ENCODE assay signal across 8 mouse cellular contexts in the genomic region with DNA sequence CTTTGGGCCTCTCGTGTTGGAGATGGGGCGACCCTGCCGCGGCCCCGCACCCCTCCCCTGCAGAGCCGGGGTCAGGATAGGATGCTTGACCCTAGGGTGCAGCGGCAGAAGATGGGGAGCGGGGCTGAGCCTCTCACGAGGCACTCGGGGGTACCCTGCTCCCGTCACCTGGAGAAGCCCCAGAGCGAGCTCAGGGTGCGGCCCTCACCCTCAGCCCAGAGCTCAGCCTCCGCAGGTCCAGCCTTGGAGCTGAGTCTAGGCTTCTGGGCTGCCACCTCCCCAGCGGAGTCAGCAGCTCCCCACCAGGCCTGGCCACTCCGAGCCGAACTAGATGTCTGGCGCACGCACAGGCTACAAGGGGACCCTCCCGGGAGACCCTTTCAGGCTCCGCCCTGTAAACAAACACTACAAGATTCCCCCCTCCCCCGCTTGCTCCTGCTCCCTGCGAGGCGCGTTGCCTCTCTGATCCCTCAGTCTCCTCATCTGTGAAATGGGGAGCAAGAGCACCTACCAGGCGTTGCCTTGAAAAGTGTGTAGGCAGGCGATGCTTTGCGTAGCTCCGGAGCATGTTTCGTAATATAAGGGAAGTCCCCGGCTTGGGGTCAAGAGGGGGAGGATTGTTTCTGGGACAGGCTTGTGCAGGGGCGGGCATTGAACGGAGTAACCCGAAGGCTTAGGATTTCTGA. TPM values are rescaled to one million over a fixed set of nuclear protein-coding genes. Genes with fewer than 3 reads are reported as not detected.
A peak's percentile ranks its signal among the peaks of the same experiment; 100 is the strongest.
DNase-seq lines count a peak whose midpoint lies in the region; ATAC-seq and TF ChIP-seq lines count a peak whose summit lies in the region.

No protein-coding gene starts in this region.

- peaks cover 7% of the 10 kb centered on the region; the same call in 1 of the 2 replicates for H3K4me1 ChIP-seq in brown adipose tissue, adult 24 weeks (ENCODE audit: control insufficient read depth, insufficient read depth, insufficient read length, low read length)
- H3K4me1 ChIP-seq in forebrain, embryonic 13.5 days: peaks cover 22% of the 10 kb centered on the region
- peaks cover 28% of the 10 kb centered on the region for H3K4me1 ChIP-seq in hindbrain, embryonic 15.5 days (replicated peaks)
- H3K4me1 ChIP-seq in lung, embryonic 14.5 days (ENCODE audit: insufficient read depth): 0 out of 2 replicates have a peak, but pooled peaks cover 9% of the 10 kb centered on the region
- peaks cover 39% of the 10 kb centered on the region for H3K4me1 ChIP-seq in neural tube, embryonic 13.5 days (replicated peaks)

- H3K4me2 ChIP-seq in forebrain, embryonic 13.5 days: peak overlapping the region; percentile 83
- peak overlapping the region; percentile 85 for H3K4me2 ChIP-seq in hindbrain, embryonic 15.5 days
- H3K4me2 ChIP-seq in lung, embryonic 14.5 days: peak overlapping the region; percentile 89
- H3K4me2 ChIP-seq in neural tube, embryonic 13.5 days: peak overlapping the region; percentile 90

- H3K27ac ChIP-seq in brown adipose tissue, adult 24 weeks (replicated peaks; ENCODE audit: low read depth, low read length): peak overlapping the region; percentile 43
- no peak overlapping the region for H3K27ac ChIP-seq in forebrain, embryonic 13.5 days
- no peak overlapping the region for H3K27ac ChIP-seq in hindbrain, embryonic 15.5 days (replicated peaks)
- H3K27ac ChIP-seq in lung, embryonic 14.5 days (ENCODE audit: low read depth): peak overlapping the region; percentile 49; the same call in 1 of the 2 replicates
- H3K27ac ChIP-seq in neural tube, embryonic 13.5 days (replicated peaks): 0 out of 2 replicates have a peak overlapping the region, but pooled peaks have one; percentile 18

- 6% methylated on average over 34 of the region's 34 CpGs for WGBS in forebrain, embryonic 13.5 days
- WGBS in hindbrain, embryonic 15.5 days: 6% methylated on average over 34 of the region's 34 CpGs
- 5% methylated on average over 34 of the region's 34 CpGs for WGBS in lung, embryonic 14.5 days
- 7% methylated on average over 34 of the region's 34 CpGs for WGBS in neural tube, embryonic 13.5 days

- TF ChIP-seq CTCF in lung, embryonic 14.5 days (IDR thresholded peaks at IDR 0.05; ENCODE audit: low read depth): 0 out of 2 replicates have a peak, but pooled peaks have one; percentile 11

- no peaks in the 10 kb centered on the region for H3K36me3 ChIP-seq in forebrain, embryonic 13.5 days (ENCODE audit: poor library complexity, severe bottlenecking)
- no peaks in the 10 kb centered on the region for H3K36me3 ChIP-seq in hindbrain, embryonic 15.5 days
- peaks cover 5% of the 10 kb centered on the region; the same call in 1 of the 2 replicates for H3K36me3 ChIP-seq in lung, embryonic 14.5 days (ENCODE audit: insufficient read depth)
- H3K36me3 ChIP-seq in neural tube, embryonic 13.5 days: no peaks in the 10 kb centered on the region

- no peaks in the 10 kb centered on the region for H3K9me3 ChIP-seq in forebrain, embryonic 13.5 days (replicated peaks)
- no peaks in the 10 kb centered on the region for H3K9me3 ChIP-seq in hindbrain, embryonic 15.5 days
- no peaks in the 10 kb centered on the region for H3K9me3 ChIP-seq in lung, embryonic 14.5 days (ENCODE audit: low read depth, low read length)
- no peaks in the 10 kb centered on the region for H3K9me3 ChIP-seq in neural tube, embryonic 13.5 days

- peak overlapping the region; percentile 92 for H3K4me3 ChIP-seq in brown adipose tissue, adult 24 weeks (ENCODE audit: insufficient read depth, low read depth, low read length)
- peak overlapping the region; percentile 63 for H3K4me3 ChIP-seq in forebrain, embryonic 13.5 days
- peak overlapping the region; percentile 78 for H3K4me3 ChIP-seq in hindbrain, embryonic 15.5 days
- peak overlapping the region; percentile 78 for H3K4me3 ChIP-seq in lung, embryonic 14.5 days (ENCODE audit: low read depth, low read length)
- H3K4me3 ChIP-seq in neural tube, embryonic 13.5 days: peak overlapping the region; percentile 71

- peak; percentile 41 for DNase-seq in urinary bladder, adult 2 months (ENCODE audit: low spot score)
- DNase-seq in urinary bladder, postnatal 10 days (ENCODE audit: low spot score): no peak
- peak; percentile 79 for DNase-seq in lung, embryonic 14.5 days
- DNase-seq in layer of hippocampus, postnatal 14 days (ENCODE audit: low spot score in 2 of 2): no peak

- no peaks in the 10 kb centered on the region for H3K27me3 ChIP-seq in forebrain, embryonic 13.5 days
- H3K27me3 ChIP-seq in hindbrain, embryonic 15.5 days: peaks cover 3% of the 10 kb centered on the region; the same call in 1 of the 2 replicates
- H3K27me3 ChIP-seq in lung, embryonic 14.5 days (ENCODE audit: insufficient read depth, low read length): no peaks in the 10 kb centered on the region
- peaks cover 9% of the 10 kb centered on the region; the same call in 1 of the 2 replicates for H3K27me3 ChIP-seq in neural tube, embryonic 13.5 days

- ATAC-seq in forebrain, embryonic 13.5 days: peak; percentile 54
- peak; percentile 21; the same call in 1 of the 2 replicates for ATAC-seq in hindbrain, embryonic 15.5 days (ENCODE audit: low FRiP score, low read depth)
- ATAC-seq in lung, embryonic 14.5 days (ENCODE audit: insufficient read depth): peak; percentile 38
- ATAC-seq in neural tube, embryonic 13.5 days (ENCODE audit: low read depth): peak; percentile 64

- H3K9ac ChIP-seq in forebrain, embryonic 13.5 days: peak overlapping the region; percentile 78
- peak overlapping the region; percentile 74 for H3K9ac ChIP-seq in hindbrain, embryonic 15.5 days
- peak overlapping the region; percentile 78 for H3K9ac ChIP-seq in lung, embryonic 14.5 days
- peak overlapping the region; percentile 80 for H3K9ac ChIP-seq in neural tube, embryonic 13.5 days

RNA-seq across cellular contexts. Expression of a gene that starts 7.9 kb away (rescaled TPM):
- 20.8 and 33.1 TPM in 2 replicates for polyA plus RNA-seq in urinary bladder, adult 2 months (2012; rRNA removed)
- polyA plus RNA-seq in brown adipose tissue, adult 24 weeks (2012; ENCODE audit: insufficient read depth, insufficient read length, missing spikeins): 79.5 and 87.3 TPM in 2 replicates
- 10.0 and 10.8 TPM in 2 replicates for polyA plus RNA-seq in forebrain, embryonic 13.5 days (2015; fragmentation: Nextera tagmentation; extraction: Ambion mirVana)
- 24.1 and 27.7 TPM in 2 replicates for polyA plus RNA-seq in hindbrain, embryonic 15.5 days (2015; fragmentation: Nextera tagmentation; extraction: Ambion mirVana)
- polyA plus RNA-seq in lung, embryonic 14.5 days (2014; fragmentation: Nextera tagmentation; extraction: Ambion mirVana): 8.3 and 11.1 TPM in 2 replicates
- polyA plus RNA-seq in neural tube, embryonic 13.5 days (2015; fragmentation: Nextera tagmentation; extraction: Ambion mirVana): 9.4 and 11.0 TPM in 2 replicates
- total RNA-seq in layer of hippocampus, postnatal 14 days (2021): 100 to 1,000 TPM in 1 of 2 experiments, 10 to 100 TPM in 1; 99.0 to 106 TPM

RNA-seq across cellular contexts. Expression of a gene that starts 14.2 kb away (rescaled TPM):
- 43.8 and 59.1 TPM in 2 replicates for polyA plus RNA-seq in urinary bladder, adult 2 months (2012; rRNA removed)
- 87.5 and 109 TPM in 2 replicates for polyA plus RNA-seq in brown adipose tissue, adult 24 weeks (2012; ENCODE audit: insufficient read depth, insufficient read length, missing spikeins)
- polyA plus RNA-seq in forebrain, embryonic 13.5 days (2015; fragmentation: Nextera tagmentation; extraction: Ambion mirVana): 48.8 and 48.9 TPM in 2 replicates
- 89.0 and 95.9 TPM in 2 replicates for polyA plus RNA-seq in hindbrain, embryonic 15.5 days (2015; fragmentation: Nextera tagmentation; extraction: Ambion mirVana)
- polyA plus RNA-seq in lung, embryonic 14.5 days (2014; fragmentation: Nextera tagmentation; extraction: Ambion mirVana): 34.3 and 35.8 TPM in 2 replicates
- 74.2 and 75.4 TPM in 2 replicates for polyA plus RNA-seq in neural tube, embryonic 13.5 days (2015; fragmentation: Nextera tagmentation; extraction: Ambion mirVana)
- total RNA-seq in layer of hippocampus, postnatal 14 days (2021): 100 to 1,000 TPM; 124 to 125 TPM

RNA-seq across cellular contexts. Expression of a gene that starts 20.5 kb away (rescaled TPM):
- polyA plus RNA-seq in urinary bladder, adult 2 months (2012; rRNA removed): 13.3 and 16.1 TPM in 2 replicates
- 2.4 and 3.0 TPM in 2 replicates for polyA plus RNA-seq in brown adipose tissue, adult 24 weeks (2012; ENCODE audit: insufficient read depth, insufficient read length, missing spikeins)
- polyA plus RNA-seq in forebrain, embryonic 13.5 days (2015; fragmentation: Nextera tagmentation; extraction: Ambion mirVana): 14.5 and 16.5 TPM in 2 replicates
- polyA plus RNA-seq in hindbrain, embryonic 15.5 days (2015; fragmentation: Nextera tagmentation; extraction: Ambion mirVana): 41.2 and 41.9 TPM in 2 replicates
- 22.0 and 23.8 TPM in 2 replicates for polyA plus RNA-seq in lung, embryonic 14.5 days (2014; fragmentation: Nextera tagmentation; extraction: Ambion mirVana)
- polyA plus RNA-seq in neural tube, embryonic 13.5 days (2015; fragmentation: Nextera tagmentation; extraction: Ambion mirVana): 25.3 and 25.9 TPM in 2 replicates
- total RNA-seq in layer of hippocampus, postnatal 14 days (2021): 10 to 100 TPM; 41.7 to 42.1 TPM

RNA-seq across cellular contexts. Expression of a gene that starts 31.9 kb away (rescaled TPM):
- 0.07 TPM in 1 of 2 replicates, not detected in the other for polyA plus RNA-seq in urinary bladder, adult 2 months (2012; rRNA removed)
- not detected in 2 replicates for polyA plus RNA-seq in brown adipose tissue, adult 24 weeks (2012; ENCODE audit: insufficient read depth, insufficient read length, missing spikeins)
- 0.18 and 0.39 TPM in 2 replicates for polyA plus RNA-seq in forebrain, embryonic 13.5 days (2015; fragmentation: Nextera tagmentation; extraction: Ambion mirVana)
- 0.79 and 0.87 TPM in 2 replicates for polyA plus RNA-seq in hindbrain, embryonic 15.5 days (2015; fragmentation: Nextera tagmentation; extraction: Ambion mirVana)
- 0.20 TPM in 1 of 2 replicates, not detected in the other for polyA plus RNA-seq in lung, embryonic 14.5 days (2014; fragmentation: Nextera tagmentation; extraction: Ambion mirVana)
- polyA plus RNA-seq in neural tube, embryonic 13.5 days (2015; fragmentation: Nextera tagmentation; extraction: Ambion mirVana): 0.50 and 0.71 TPM in 2 replicates
- total RNA-seq in layer of hippocampus, postnatal 14 days (2021): under 1 TPM; 0.44 to 0.93 TPM

RNA-seq across cellular contexts. Expression of a gene that starts 32.8 kb away (rescaled TPM):
- polyA plus RNA-seq in urinary bladder, adult 2 months (2012; rRNA removed): 0.08 TPM in 1 of 2 replicates, not detected in the other
- polyA plus RNA-seq in brown adipose tissue, adult 24 weeks (2012; ENCODE audit: insufficient read depth, insufficient read length, missing spikeins): not detected in 2 replicates
- 1.7 and 3.4 TPM in 2 replicates for polyA plus RNA-seq in forebrain, embryonic 13.5 days (2015; fragmentation: Nextera tagmentation; extraction: Ambion mirVana)
- polyA plus RNA-seq in hindbrain, embryonic 15.5 days (2015; fragmentation: Nextera tagmentation; extraction: Ambion mirVana): 11.9 and 15.3 TPM in 2 replicates
- polyA plus RNA-seq in lung, embryonic 14.5 days (2014; fragmentation: Nextera tagmentation; extraction: Ambion mirVana): 0.50 and 0.70 TPM in 2 replicates
- polyA plus RNA-seq in neural tube, embryonic 13.5 days (2015; fragmentation: Nextera tagmentation; extraction: Ambion mirVana): 9.2 and 9.4 TPM in 2 replicates
- total RNA-seq in layer of hippocampus, postnatal 14 days (2021): 1 to 10 TPM; 4.4 to 7.2 TPM

Comparison
In these comparisons a context has a peak if more than half of its experiments do, and no peak if none do; other contexts are left out.
1. DNase-seq: peak in urinary bladder, adult 2 months (single experiment) and lung, embryonic 14.5 days (single experiment); none in urinary bladder, postnatal 10 days (single experiment) and layer of hippocampus, postnatal 14 days (0 of 2).
2. H3K27ac ChIP-seq: peak in brown adipose tissue, adult 24 weeks (single experiment), lung, embryonic 14.5 days (single experiment) and neural tube, embryonic 13.5 days (single experiment); none in forebrain, embryonic 13.5 days (single experiment) and hindbrain, embryonic 15.5 days (single experiment).
3. Peak in every context shown above with its lines, with median percentiles within 50 percentile points of each other: H3K4me3 ChIP-seq, ATAC-seq, H3K4me2 ChIP-seq and H3K9ac ChIP-seq.